Mouse (Mus musculus): ENCODE measurements around the gene Maml2. TPM values are rescaled to one million over a fixed set of nuclear protein-coding genes. Genes with fewer than 3 reads are reported as not detected.

Maml2 gene
- polyA plus RNA-seq, 1 experiment from 2014 or later = 10.7 TPM

- WGBS = 56% methylated on average over 4 of the region's 4 CpGs
- no peak for ATAC-seq (ENCODE audit: low FRiP score, low TSS enrichment)
- Histone ChIP-seq H3K27me3 (ENCODE audit: control insufficient read depth, insufficient read depth, low read length) (no peaks in the 10 kb centered on the region), H3K4me1 (ENCODE audit: control insufficient read depth, insufficient read depth, low read length) (0 out of 2 replicates have a peak, but pooled peaks cover 4% of the 10 kb centered on the region), H3K36me3 (ENCODE audit: control insufficient read depth, insufficient read depth, low read length) (no peaks in the 10 kb centered on the region), H3K4me2 (replicated peaks; ENCODE audit: low read depth, low read length) (no peak overlapping the region), H3K27ac (ENCODE audit: low read depth, low read length) (no peak overlapping the region), H3K9ac (ENCODE audit: low read depth, low read length) (no peak overlapping the region), H3K9me3 (ENCODE audit: control insufficient read depth, low read length) (peaks cover 7% of the 10 kb centered on the region; the same call in 1 of the 2 replicates), H3K4me3 (ENCODE audit: low read length) (no peak overlapping the region)
Observed at GRCm38 (mm10) chr9:13752543-13752942, 454.8 kb downstream of the Maml2 start.

Small RNA genes lying within 50 kb of the gene (microRNA-seq; reads per million reads assigned to microRNA genes)
- not detected for gene Gm22643

Other genes with a start within 250 kb of the Maml2 start
- 7.1 and 9.6 TPM in 2 replicates for gene Jrkl, start 52.1 kb upstream of the Maml2 start, polyA plus RNA-seq (2014; fragmentation: Nextera tagmentation; extraction: Ambion mirVana)
- gene Ccdc82, start 51.0 kb upstream of the Maml2 start, polyA plus RNA-seq (2014; fragmentation: Nextera tagmentation; extraction: Ambion mirVana) = 8.3 and 10.8 TPM in 2 replicates
- gene Gm17571, start 148.8 kb downstream of the Maml2 start, polyA plus RNA-seq (2014; fragmentation: Nextera tagmentation; extraction: Ambion mirVana) = not detected in 2 replicates